Comparison of ENCODE assay signal across 32 mouse cellular contexts in the genomic region with DNA sequence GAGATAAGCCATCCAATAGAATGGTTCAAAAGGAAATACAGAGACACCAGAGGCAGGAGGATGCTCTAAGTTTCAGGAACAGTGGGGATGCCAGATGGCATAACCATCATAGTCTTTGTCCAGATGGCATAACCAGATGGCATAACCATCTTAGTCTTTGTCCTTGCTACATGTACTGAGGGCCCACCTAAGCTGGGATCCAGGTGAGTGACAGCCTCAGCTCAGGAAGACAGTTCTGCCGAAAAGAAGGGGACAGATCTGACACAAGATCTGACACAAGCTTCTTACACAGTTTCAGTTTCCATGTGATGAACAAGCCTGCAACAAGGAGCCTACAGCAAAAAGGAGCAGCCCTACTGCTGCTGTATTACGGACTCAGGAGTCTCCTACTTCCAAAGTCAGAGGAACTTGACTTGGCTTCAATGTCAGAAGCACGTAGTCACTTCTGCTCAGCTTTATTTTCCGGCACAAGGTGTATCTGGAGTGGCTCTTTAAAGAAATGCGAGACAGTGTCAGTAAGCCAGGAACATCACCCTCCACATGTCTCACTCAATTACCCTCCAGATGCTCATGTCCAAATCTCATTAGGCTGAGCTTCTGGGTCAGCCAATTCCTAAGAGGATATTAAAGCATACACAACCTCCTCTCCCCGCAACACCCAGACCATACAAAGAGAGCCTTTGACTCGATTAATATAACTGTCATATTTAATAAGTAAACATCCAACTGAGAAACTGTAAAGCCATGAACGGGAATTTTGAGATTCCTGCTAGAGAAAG. TPM values are rescaled to one million over a fixed set of nuclear protein-coding genes. Genes with fewer than 3 reads are reported as not detected.
DNase-seq lines count a peak whose midpoint lies in the region; ATAC-seq and TF ChIP-seq lines count a peak whose summit lies in the region.
"Had no signal": no experiment of that assay in that cellular context is flagged by ENCODE, and none has a peak within 500 bp of the region (broad histone marks: within the 10 kb centered on the region; RNA-seq: fewer than 3 reads in every experiment).

No protein-coding gene starts in this region.

- TF ChIP-seq CTCF in gastrocnemius, adult 2 months (IDR thresholded peaks at IDR 0.05) = no peak

- no peak for DNase-seq in cerebellum, postnatal 36 days
- no peak for DNase-seq in gastrocnemius, adult 2 months
- DNase-seq in gastrocnemius, postnatal 4 days (ENCODE audit: low spot score in 2 of 2) = no peak
- DNase-seq in MN1 (ENCODE audit: low spot score) = peak; percentile 85
- peak; percentile 68 for DNase-seq in retina, embryonic 14.5 days (ENCODE audit: low spot score)
- no peak for DNase-seq in urinary bladder, postnatal 36 days (ENCODE audit: low spot score in 2 of 2)
- DNase-seq in adrenal gland, postnatal 10 days = no peak
- DNase-seq: adrenal gland, postnatal 36 days; cerebellum, adult 9-10 months; embryo, embryonic 11 days; gastrocnemius, postnatal 25 days; heart, postnatal 10 days; kidney, adult 11 months; kidney, postnatal 14 days; liver, embryonic 13.5 days; lung, adult 18-20 months; lung, postnatal 4 days; right cerebral cortex, adult 18-20 months; spleen, adult 18-20 months; thymus, adult 2 months; thymus, postnatal 36 days had no signal

- peak overlapping the region; percentile 77 for H3K27ac ChIP-seq in gastrocnemius, adult 2 months
- H3K27ac ChIP-seq: embryonic facial prominence, embryonic 13.5 days; heart, embryonic 13.5 days; hindbrain, embryonic 14.5 days; limb, embryonic 15.5 days; liver, embryonic 13.5 days; midbrain, embryonic 13.5 days; neural tube, embryonic 13.5 days; stomach, postnatal 0 days had no signal

- no peak overlapping the region for H3K4me3 ChIP-seq in gastrocnemius, adult 2 months
- H3K4me3 ChIP-seq: embryonic facial prominence, embryonic 13.5 days; erythroblast, embryonic 14.5 days; heart, embryonic 13.5 days; limb, embryonic 15.5 days; liver, embryonic 13.5 days; megakaryocyte, embryonic 14.5 days; midbrain, embryonic 13.5 days; neural tube, embryonic 13.5 days had no signal

- intact Hi-C loops in gastrocnemius, adult 2 months (cut with DNase I) = no loop called here

- ATAC-seq in cerebellum, adult (ENCODE audit: insufficient number of reproducible peaks, low FRiP score, low TSS enrichment) = peak; percentile 50; the same call in 1 of the 2 replicates
- ATAC-seq: midbrain, embryonic 13.5 days had no signal

RNA-seq across cellular contexts. Expression of gene Prom1, which starts 21.4 kb away (rescaled TPM):
- 10 to 100 TPM in 1 of 2 experiments, 1 to 10 TPM in 1; 9.6 to 10.4 TPM for total RNA-seq in gastrocnemius, adult 2 months (2021)
- total RNA-seq in gastrocnemius, postnatal 4 days (2021) = 10 to 100 TPM; 17.4 to 20.5 TPM
- 10 to 100 TPM; 16.4 to 19.4 TPM for total RNA-seq in adrenal gland, postnatal 10 days (2021)
- total RNA-seq: MEL had no signal

Comparison
In these comparisons a context has a peak if more than half of its experiments do, and no peak if none do; other contexts are left out.
1. DNase-seq: peak in MN1 (single experiment) and retina, embryonic 14.5 days (single experiment); none in cerebellum, postnatal 36 days (0 of 2), gastrocnemius, adult 2 months (single experiment), gastrocnemius, postnatal 4 days (0 of 2), urinary bladder, postnatal 36 days (0 of 2) and adrenal gland, postnatal 10 days (single experiment).